Mouse (Mus musculus) cerebellum, postnatal 25 days (tissue): Measurements from ENCODE around the gene Nova1.

Experiments
- DNase-seq, 2 experiments: peaks; one replicate each; pipeline ENCODE4 v3.0.0; 2021; ENCODE audit warnings: mixed read lengths in 2 of 2

Gene Nova1

GRCm38 (mm10) chr12:46666706-46667105, 152.0 kb downstream of the Nova1 start:
- DNase-seq = peak; percentile 69 to 74

- DNase-seq = peak; percentile 29 to 42
These were observed 172.6 kb downstream of the Nova1 start for GRCm38 (mm10) chr12:46646139-46646611.

GRCm38 (mm10) chr12:46645365-46645962, 173.3 kb downstream of the Nova1 start:
- DNase-seq = no peak
